Mouse (Mus musculus): ENCODE measurements at regions not wholly inside any gene's neighbourhood (a gene's known extent, or its start where the extent isn't known, plus 50 kb on each side); places are given as distances from the start of the nearest gene placed in this dataset.
A peak's percentile ranks its signal among the peaks of the same experiment; 100 is the strongest.

GRCm38 (mm10) chr16:93192651-93193173 lies 366.8 kb upstream of the Runx1 start:
- DNase-seq (ENCODE audit: low spot score in 2 of 2) = no peak

- DNase-seq (ENCODE audit: low spot score in 2 of 2) = no peak
These were observed 365.2 kb upstream of the Runx1 start for GRCm38 (mm10) chr16:93191174-93191573.

GRCm38 (mm10) chr16:93190301-93190700 lies 364.4 kb upstream of the Runx1 start:
- DNase-seq (ENCODE audit: low spot score in 2 of 2) = no peak

- no peak for DNase-seq (ENCODE audit: low spot score in 2 of 2)
These were observed 363.9 kb upstream of the Runx1 start for GRCm38 (mm10) chr16:93189875-93190274.

GRCm38 (mm10) chr16:93189412-93189811 lies 363.5 kb upstream of the Runx1 start:
- no peak for DNase-seq (ENCODE audit: low spot score in 2 of 2)

- no peak for DNase-seq (ENCODE audit: low spot score in 2 of 2)
These were observed 360.6 kb upstream of the Runx1 start for GRCm38 (mm10) chr16:93186554-93186953.

- DNase-seq (ENCODE audit: low spot score in 2 of 2) = no peak
These were observed 356.7 kb upstream of the Runx1 start for GRCm38 (mm10) chr16:93182656-93183055.

- DNase-seq (ENCODE audit: low spot score in 2 of 2) = no peak
These were observed 355.5 kb upstream of the Runx1 start for GRCm38 (mm10) chr16:93181497-93181896.

GRCm38 (mm10) chr16:93180213-93180612 lies 354.3 kb upstream of the Runx1 start:
- no peak for DNase-seq (ENCODE audit: low spot score in 2 of 2)

GRCm38 (mm10) chr16:93166667-93167066 lies 340.7 kb upstream of the Runx1 start:
- no peak for DNase-seq (ENCODE audit: low spot score in 2 of 2)

GRCm38 (mm10) chr16:93158526-93159226 lies 332.7 kb upstream of the Runx1 start:
- DNase-seq (ENCODE audit: low spot score in 2 of 2) = peak in 1 of 2 experiments; percentile 23

- DNase-seq (ENCODE audit: low spot score in 2 of 2) = no peak
These were observed 327.8 kb upstream of the Runx1 start for GRCm38 (mm10) chr16:93153545-93154329.

GRCm38 (mm10) chr16:93152765-93153489 lies 327.0 kb upstream of the Runx1 start:
- no peak for DNase-seq (ENCODE audit: low spot score in 2 of 2)

GRCm38 (mm10) chr16:93152057-93152456 lies 326.1 kb upstream of the Runx1 start:
- no peak for DNase-seq (ENCODE audit: low spot score in 2 of 2)

- no peak for DNase-seq (ENCODE audit: low spot score in 2 of 2)
These were observed 325.7 kb upstream of the Runx1 start for GRCm38 (mm10) chr16:93151652-93152051.

- DNase-seq (ENCODE audit: low spot score in 2 of 2) = no peak
These were observed 324.5 kb upstream of the Runx1 start for GRCm38 (mm10) chr16:93150451-93150850.

- DNase-seq (ENCODE audit: low spot score in 2 of 2) = peak in 1 of 2 experiments; percentile 43
These were observed 321.7 kb upstream of the Runx1 start for GRCm38 (mm10) chr16:93147525-93148222.

GRCm38 (mm10) chr16:93146812-93147211 lies 320.9 kb upstream of the Runx1 start:
- no peak for DNase-seq (ENCODE audit: low spot score in 2 of 2)

- DNase-seq (ENCODE audit: low spot score in 2 of 2) = no peak
These were observed 319.7 kb upstream of the Runx1 start for GRCm38 (mm10) chr16:93145617-93146016.

GRCm38 (mm10) chr16:93144033-93144432 lies 318.1 kb upstream of the Runx1 start:
- no peak for DNase-seq (ENCODE audit: low spot score in 2 of 2)

GRCm38 (mm10) chr16:93143164-93143563 lies 317.2 kb upstream of the Runx1 start:
- DNase-seq (ENCODE audit: low spot score in 2 of 2) = no peak

- no peak for DNase-seq (ENCODE audit: low spot score in 2 of 2)
These were observed 316.0 kb upstream of the Runx1 start for GRCm38 (mm10) chr16:93141967-93142366.

Data from spleen, postnatal 4 days (tissue).